Mouse (Mus musculus) MEL (cell line): Measurements from ENCODE around the gene Gm45234. TPM values are rescaled to one million over a fixed set of nuclear protein-coding genes. Genes with fewer than 3 reads are reported as not detected.

Source experiments
- DNase-seq: peaks from one replicate; pipeline ENCODE4 v3.0.0; 2011; ENCODE audit warnings: low read depth, low spot score
- H3K27ac ChIP-seq: 2 replicates; pipeline ENCODE4 v1.5.1; 2012; ENCODE audit warnings: low read depth, mild to moderate bottlenecking, control low read depth, low read length, moderate library complexity; ENCODE audit not compliant: control insufficient read depth
- H3K27me3 ChIP-seq, 2 experiments: fragments of 150-350 bp in 1 of 2; sonication (generic) in 1 of 2; 2 replicates each; pipeline ENCODE4 v1.6.1; 2012; ENCODE audit warnings: low read length in 2 of 2, mild to moderate bottlenecking in 2 of 2, improper control_type of control experiment in 1 of 2, moderate library complexity in 1 of 2; ENCODE audit not compliant: insufficient read depth in 2 of 2, control insufficient read depth in 1 of 2
- H3K36me3 ChIP-seq, 2 experiments: 2 replicates each; pipeline ENCODE4 v1.6.1; 2012 to 2014; ENCODE audit warnings: low read length in 2 of 2, improper control_type of control experiment in 1 of 2, inconsistent platforms in 1 of 2, mild to moderate bottlenecking in 1 of 2; ENCODE audit not compliant: insufficient read depth in 2 of 2, control insufficient read depth in 1 of 2
- H3K4me1 ChIP-seq, 2 experiments: fragments of 150-350 bp in 1 of 2; sonication (generic) in 1 of 2; 2 replicates each; pipeline ENCODE4 v1.6.1; 2012; ENCODE audit warnings: low read length in 2 of 2, improper control_type of control experiment in 1 of 2, mild to moderate bottlenecking in 1 of 2; ENCODE audit not compliant: insufficient read depth in 2 of 2, control insufficient read depth in 1 of 2
- H3K4me3 ChIP-seq, 2 experiments: fragments of 150-350 bp in 1 of 2; sonication (generic) in 1 of 2; 2 replicates each; pipeline ENCODE4 v1.5.1; 2012; ENCODE audit warnings: low read depth in 2 of 2, low read length in 2 of 2, mild to moderate bottlenecking in 2 of 2, moderate library complexity in 2 of 2, control low read depth in 1 of 2, improper control_type of control experiment in 1 of 2; ENCODE audit not compliant: control insufficient read depth in 1 of 2, insufficient read depth in 1 of 2
- H3K79me2 ChIP-seq: 2 replicates; pipeline ENCODE4 v1.6.1; 2012; ENCODE audit warnings: mild to moderate bottlenecking, low read length, moderate library complexity; ENCODE audit not compliant: control insufficient read depth, poor library complexity, insufficient read depth
- H3K9ac ChIP-seq: 2 replicates; pipeline ENCODE4 v1.6.1; 2012; ENCODE audit warnings: low read depth, mild to moderate bottlenecking, control low read depth, low read length, moderate library complexity; ENCODE audit not compliant: control insufficient read depth, poor library complexity, severe bottlenecking
- H3K9me3 ChIP-seq: fragments of 150-350 bp; sonication (generic); replicated peaks from 2 replicates; pipeline ENCODE4 v1.6.1; 2012; ENCODE audit warnings: mild to moderate bottlenecking, low read length, improper control_type of control experiment, moderate library complexity; ENCODE audit not compliant: insufficient read depth
- BHLHE40 ChIP-seq: IDR thresholded peaks from 2 replicates; pipeline ENCODE4 v1.6.1; 2012; ENCODE audit warnings: low read depth, mild to moderate bottlenecking, inconsistent platforms, low read length, improper control_type of control experiment, borderline replicate concordance
- CHD2 ChIP-seq: IDR thresholded peaks from 2 replicates; pipeline ENCODE4 v1.6.1; 2011; ENCODE audit warnings: low read length, improper control_type of control experiment
- CTCF ChIP-seq, 3 experiments: IDR thresholded peaks in 2 of 3; conservative IDR thresholded peaks in 1 of 3; 2 replicates each; pipeline ENCODE4 v1.5.1; 2011 to 2012; ENCODE audit warnings: low read length in 3 of 3, low read depth in 2 of 3, mild to moderate bottlenecking in 2 of 3, improper control_type of control experiment in 1 of 3, inconsistent platforms in 1 of 3, mixed read lengths in 1 of 3, moderate library complexity in 1 of 3; ENCODE audit not compliant: control insufficient read depth in 1 of 3, insufficient read depth in 1 of 3, poor library complexity in 1 of 3, severe bottlenecking in 1 of 3
- E2F4 ChIP-seq: IDR thresholded peaks from 2 replicates; pipeline ENCODE4 v1.6.1; 2011; ENCODE audit warnings: low read depth, low read length, improper control_type of control experiment, borderline replicate concordance
- EP300 ChIP-seq, 2 experiments: IDR thresholded peaks; 2 replicates each; pipeline ENCODE4 v1.6.1; 2011; ENCODE audit warnings: improper control_type of control experiment in 2 of 2, low read length in 2 of 2, low read depth in 1 of 2, mild to moderate bottlenecking in 1 of 2
- ETS1 ChIP-seq: IDR thresholded peaks from 2 replicates; pipeline ENCODE4 v1.6.1; 2012; ENCODE audit warnings: low read depth, mild to moderate bottlenecking, inconsistent platforms, low read length, improper control_type of control experiment, moderate library complexity
- GABPA ChIP-seq: IDR thresholded peaks from 2 replicates; pipeline ENCODE4 v1.6.1; 2012; ENCODE audit warnings: low read depth, mild to moderate bottlenecking, inconsistent platforms, low read length, improper control_type of control experiment, moderate library complexity
- HCFC1 ChIP-seq: IDR thresholded peaks from 2 replicates; pipeline ENCODE4 v1.6.1; 2012; ENCODE audit warnings: low read depth, mild to moderate bottlenecking, inconsistent platforms, low read length, improper control_type of control experiment, moderate library complexity
- MAX ChIP-seq: IDR thresholded peaks from 2 replicates; pipeline ENCODE4 v1.6.1; 2011; ENCODE audit warnings: low read length, improper control_type of control experiment
- POLR2A ChIP-seq, 2 experiments: IDR thresholded peaks; 2 replicates each; pipeline ENCODE4 v1.6.1; 2011 to 2012; ENCODE audit warnings: low read length in 2 of 2, mild to moderate bottlenecking in 2 of 2, control low read depth in 1 of 2, improper control_type of control experiment in 1 of 2, low read depth in 1 of 2, moderate library complexity in 1 of 2; ENCODE audit not compliant: control insufficient read depth in 1 of 2, insufficient read depth in 1 of 2, poor library complexity in 1 of 2
- RCOR1 ChIP-seq: IDR thresholded peaks from 2 replicates; pipeline ENCODE4 v1.6.1; 2012; ENCODE audit warnings: low read depth, mild to moderate bottlenecking, inconsistent platforms, low read length, improper control_type of control experiment
- SMC3 ChIP-seq: IDR thresholded peaks from 2 replicates; pipeline ENCODE4 v1.6.1; 2011; ENCODE audit warnings: low read depth, low read length, improper control_type of control experiment
- TCF12 ChIP-seq: IDR thresholded peaks from 2 replicates; pipeline ENCODE4 v1.6.1; 2014; ENCODE audit warnings: low read depth, mild to moderate bottlenecking, inconsistent platforms, low read length, improper control_type of control experiment, moderate library complexity
- USF1 ChIP-seq: IDR thresholded peaks from 2 replicates; pipeline ENCODE4 v1.6.1; 2014; ENCODE audit warnings: low read depth, mild to moderate bottlenecking, inconsistent platforms, low read length, improper control_type of control experiment, moderate library complexity
- ZKSCAN1 ChIP-seq: IDR thresholded peaks from 2 replicates; pipeline ENCODE4 v1.6.1; 2012; ENCODE audit warnings: low read depth, mild to moderate bottlenecking, inconsistent platforms, low read length, improper control_type of control experiment, moderate library complexity
- ZNF384 ChIP-seq: IDR thresholded peaks from 2 replicates; pipeline ENCODE4 v1.6.1; 2012; ENCODE audit warnings: low read depth, mild to moderate bottlenecking, inconsistent platforms, low read length, improper control_type of control experiment
- polyA plus RNA-seq, 2 experiments: library from polyadenylated mRNA; stranded (reverse) in 1 of 2; unstranded in 1 of 2; fragments of >175 nt in 1 of 2; fragments of >200 nt in 1 of 2; gene quantifications; 2 replicates each; pipeline versions ENCODE4 v1.2.1 to v1.2.4; 2012; ENCODE audit warnings: low replicate concordance in 2 of 2, low read depth in 1 of 2; ENCODE audit not compliant: insufficient read length in 2 of 2, insufficient read depth in 1 of 2, missing spikeins in 1 of 2
- total RNA-seq: library from RNA; depleted of rRNA; stranded (reverse); fragments of 300-350 nt; gene quantifications from 2 replicates; pipeline ENCODE4 v1.2.3, GENCODE M21; 2012

Gm45234 gene
- total and polyA plus RNA-seq, 3 experiments, result 0.15 TPM; not detected in 2

- Histone ChIP-seq H3K9me3 (no peaks in the 10 kb centered on the region), H3K79me2 (no peaks in the 10 kb centered on the region; the same call in 1 of the 2 replicates), H3K4me3 (no peak overlapping the region), H3K4me1 (peaks cover 0 to 15% of the 10 kb centered on the region in 2 experiments; a peak in 2 of 4 replicates), H3K27ac (no peak overlapping the region), H3K36me3 (peaks cover 0 to 6% of the 10 kb centered on the region in 2 experiments; a peak in 1 of 4 replicates), H3K27me3 (no peaks in the 10 kb centered on the region; a peak in 1 of 4 replicates), H3K9ac (no peak overlapping the region)
- no peak for DNase-seq
- TF ChIP-seq GABPA, result no peak
- TF ChIP-seq CHD2, result no peak
- TF ChIP-seq TCF12, result no peak
- TF ChIP-seq SMC3, result no peak
- no peak for TF ChIP-seq RCOR1
- TF ChIP-seq EP300 (IDR thresholded peaks at IDR 0.05; ENCODE audit: low read depth in 1 of 2, low read length in 2 of 2), result no peak
- TF ChIP-seq MAX, result no peak
- no peak for TF ChIP-seq HCFC1
- no peak for TF ChIP-seq ZNF384
- no peak for TF ChIP-seq ZKSCAN1
- no peak for TF ChIP-seq POLR2A (IDR thresholded peaks at IDR 0.05; ENCODE audit: control insufficient read depth in 1 of 2, insufficient read depth in 1 of 2, low read depth in 1 of 2, low read length in 2 of 2, poor library complexity in 1 of 2)
- TF ChIP-seq BHLHE40, result no peak
- TF ChIP-seq USF1, result no peak
Measured at GRCm38 (mm10) chr6:124767536-124767919, 11.7 kb upstream of the Gm45234 start.

DNA sequence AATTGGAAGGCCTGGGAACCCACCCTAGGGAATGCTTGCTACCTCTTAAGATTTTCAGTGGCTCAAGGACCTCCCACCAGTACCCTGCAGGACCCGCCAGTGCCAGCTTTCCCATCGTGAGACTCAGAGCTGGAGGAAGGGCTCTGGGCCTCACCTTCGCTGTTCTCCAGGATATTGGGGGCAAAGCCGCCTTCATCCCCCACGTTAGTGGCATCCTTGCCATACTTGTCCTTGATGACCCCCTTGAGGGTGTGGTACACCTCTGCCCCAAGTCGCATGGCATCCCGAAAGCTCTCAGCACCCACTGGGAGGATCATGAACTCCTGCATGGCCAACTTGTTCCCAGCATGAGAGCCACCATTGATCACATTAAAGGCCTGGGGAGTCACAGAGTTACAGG, 10.1 kb upstream of the Gm45234 start:
- no peak for TF ChIP-seq E2F4
- TF ChIP-seq TCF12, result no peak
- no peak for TF ChIP-seq MAX
- no peak for TF ChIP-seq CTCF (IDR thresholded peaks at IDR 0.05 in 2 of 3, conservative IDR thresholded peaks at IDR 0.05 in 1 of 3; ENCODE audit: control insufficient read depth in 1 of 3, insufficient read depth in 1 of 3, low read depth in 2 of 3, low read length in 3 of 3, poor library complexity in 1 of 3, severe bottlenecking in 1 of 3)
- TF ChIP-seq SMC3, result no peak
- no peak for TF ChIP-seq ETS1
- H3K4me3 ChIP-seq, result no peak overlapping the region
- H3K79me2 ChIP-seq, result no peaks in the 10 kb centered on the region; the same call in 1 of the 2 replicates
- no peaks in the 10 kb centered on the region for H3K27me3 ChIP-seq
- no peak for DNase-seq
- H3K4me1 ChIP-seq, result peaks cover 0 to 15% of the 10 kb centered on the region in 2 experiments; a peak in 2 of 4 replicates
- H3K36me3 ChIP-seq, result peaks cover 0 to 6% of the 10 kb centered on the region in 2 experiments; a peak in 1 of 4 replicates
- no peak overlapping the region for H3K9ac ChIP-seq
- H3K27ac ChIP-seq, result no peak overlapping the region
- no peaks in the 10 kb centered on the region for H3K9me3 ChIP-seq
